Mouse (Mus musculus) spleen, postnatal 4 days (tissue): ENCODE measurements at regions not wholly inside any gene's neighbourhood (a gene's known extent, or its start where the extent isn't known, plus 50 kb on each side); places are given as distances from the start of the nearest gene placed in this dataset.

ENCODE experiments used
- DNase-seq, 2 experiments: peaks; one replicate each; pipeline ENCODE4 v3.0.0; 2022; ENCODE audit warnings: low spot score in 2 of 2

DNA sequence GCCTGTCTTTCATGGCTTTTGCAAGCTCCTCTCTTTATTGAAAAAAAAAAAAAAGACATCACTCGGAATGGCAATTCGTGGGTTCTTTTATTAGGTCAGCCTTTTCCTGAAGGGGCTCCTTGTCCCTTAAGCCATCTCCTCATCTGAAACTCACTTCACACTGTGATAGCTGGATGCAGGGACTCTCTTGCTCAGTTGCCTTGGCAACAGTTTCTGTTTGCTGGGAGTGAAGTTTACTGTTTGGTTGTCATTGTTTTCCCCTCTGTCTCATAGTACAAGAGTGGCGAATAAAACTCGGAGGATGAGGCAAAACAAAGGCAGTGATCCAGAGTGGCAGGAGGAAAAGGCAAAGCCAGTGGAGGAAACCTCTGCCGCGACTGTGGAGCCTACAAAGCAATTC, 194.6 kb downstream of the Brinp2 start:
- DNase-seq, result no peak

DNA sequence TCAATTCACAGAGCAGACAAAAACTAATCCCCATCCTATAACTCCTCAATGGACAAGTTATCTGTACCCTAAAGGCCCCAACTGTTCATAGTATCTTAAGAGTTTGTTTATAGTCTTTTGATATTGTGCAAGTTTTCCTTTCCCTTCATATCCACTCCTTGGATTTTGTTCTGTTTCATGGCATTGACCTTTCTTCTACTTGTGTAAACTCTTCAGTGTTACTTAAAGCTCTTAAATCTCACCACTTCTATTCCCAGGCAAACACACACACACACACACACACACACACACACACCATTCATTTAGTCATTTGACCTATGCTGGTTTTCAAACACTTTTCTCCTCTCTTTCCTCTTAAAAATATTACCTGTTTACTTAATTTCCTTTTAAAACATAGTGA, 192.7 kb downstream of the Brinp2 start:
- no peak for DNase-seq

DNA sequence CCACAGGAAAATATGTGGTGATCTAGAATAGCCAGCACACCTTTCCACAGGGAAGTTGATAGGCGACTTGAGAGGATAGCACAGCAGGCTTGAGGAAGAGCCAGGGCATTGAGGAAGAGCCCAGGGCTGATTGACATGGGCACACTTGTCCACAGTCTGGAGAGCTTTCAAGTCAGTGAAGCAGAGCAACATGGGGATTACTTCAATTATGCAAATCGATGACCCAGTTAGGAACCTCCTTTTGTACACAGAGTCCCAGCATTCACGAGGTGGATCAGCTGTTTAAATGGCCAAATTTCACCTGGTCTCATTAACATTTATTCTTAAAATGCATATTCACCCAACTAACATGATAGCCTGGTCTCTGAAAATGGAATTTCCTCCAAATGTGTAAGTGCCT, 186.1 kb downstream of the Brinp2 start:
- no peak for DNase-seq

DNA sequence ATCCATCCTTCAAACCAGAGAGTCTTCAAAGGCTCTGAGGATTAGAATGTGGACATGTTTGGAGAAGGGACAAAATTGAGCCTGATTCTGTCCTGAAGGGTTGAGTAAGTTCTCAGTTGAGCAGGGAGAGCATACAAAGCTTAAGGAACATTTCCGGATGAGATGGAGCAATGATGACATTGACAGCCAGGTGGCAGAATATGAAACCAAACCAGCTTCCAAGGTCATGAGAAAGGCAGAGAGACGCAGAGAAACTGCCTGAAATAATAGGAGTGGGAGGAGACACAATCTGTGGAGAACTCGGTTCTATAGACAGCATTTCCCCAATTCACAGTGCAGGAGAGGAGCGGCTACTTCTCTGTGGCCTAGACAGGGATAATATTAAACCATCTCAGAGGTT, 176.0 kb downstream of the Brinp2 start:
- no peak for DNase-seq

DNA sequence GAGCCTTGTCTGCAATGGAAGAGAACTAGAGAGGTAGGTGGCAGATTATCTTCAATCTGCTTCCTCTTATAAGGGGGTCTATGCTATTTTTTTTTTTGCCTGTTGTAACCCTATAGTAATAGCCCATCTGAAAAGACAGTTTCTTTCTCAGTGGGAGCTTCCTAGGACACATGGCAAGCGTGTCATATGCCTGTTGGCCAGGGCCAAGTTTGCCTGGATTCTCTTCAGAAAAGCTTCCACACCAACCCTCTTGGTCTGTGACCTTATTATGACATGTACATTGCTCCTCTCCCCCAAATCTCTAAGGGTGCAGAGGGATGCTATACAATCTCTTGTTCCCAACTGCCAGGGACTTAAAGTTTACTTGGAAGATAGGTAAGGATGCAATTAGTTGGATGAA, 174.8 kb downstream of the Brinp2 start:
- no peak for DNase-seq

DNA sequence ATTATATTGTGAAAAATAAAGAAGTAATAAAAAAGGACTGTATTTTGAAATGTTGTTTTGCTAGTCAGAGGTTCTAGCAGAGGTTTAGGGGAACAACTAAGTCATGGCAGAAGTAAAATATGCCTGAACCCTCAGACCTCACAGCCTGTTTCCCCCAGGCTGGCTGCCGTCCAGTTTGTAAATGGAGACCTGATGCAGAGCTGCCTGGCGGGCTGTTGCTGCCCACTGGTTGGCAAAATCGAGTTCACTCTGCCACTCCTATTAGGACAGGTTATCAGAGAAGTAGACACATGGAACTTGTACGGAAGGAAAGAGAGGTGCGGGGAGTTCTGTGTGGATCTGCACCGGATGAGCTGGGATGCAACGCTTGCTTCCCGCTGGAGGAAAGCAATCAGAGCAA, 168.5 kb downstream of the Brinp2 start:
- no peak for DNase-seq

DNA sequence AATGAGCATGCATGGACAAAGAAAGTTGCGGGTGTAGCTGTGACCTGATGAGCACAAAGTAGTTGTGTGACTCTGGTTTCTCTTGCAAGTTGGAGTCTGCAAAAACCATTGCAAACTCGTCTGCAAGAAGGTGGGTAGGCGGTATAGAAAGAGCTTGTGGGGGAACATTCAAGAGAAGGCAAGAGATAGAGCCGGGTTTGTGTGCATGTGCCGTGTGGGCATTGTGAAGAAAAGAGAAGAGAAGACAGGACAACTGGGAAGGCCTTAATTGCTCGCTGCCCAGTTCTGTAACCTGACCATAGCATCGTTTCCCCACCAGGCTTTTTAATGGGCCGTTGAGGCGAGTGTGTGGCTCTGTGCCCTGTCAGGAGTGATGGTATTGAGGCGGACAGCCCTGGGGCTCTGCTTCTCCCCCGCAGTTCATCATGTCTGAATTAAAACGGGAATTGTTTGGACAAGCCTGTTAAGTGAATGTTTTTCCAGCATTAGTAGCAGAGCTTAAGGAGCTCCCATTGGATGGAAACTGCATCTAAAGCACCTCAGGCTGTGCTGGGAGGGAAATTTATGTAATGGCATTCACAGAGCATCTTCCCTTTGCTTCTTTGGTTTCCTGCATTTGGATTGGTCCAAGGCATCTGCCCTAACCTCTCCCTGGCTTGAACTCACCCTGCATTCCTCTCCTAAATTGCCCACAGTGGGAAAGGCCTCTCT, 163.1 kb downstream of the Brinp2 start:
- DNase-seq, result no peak

DNA sequence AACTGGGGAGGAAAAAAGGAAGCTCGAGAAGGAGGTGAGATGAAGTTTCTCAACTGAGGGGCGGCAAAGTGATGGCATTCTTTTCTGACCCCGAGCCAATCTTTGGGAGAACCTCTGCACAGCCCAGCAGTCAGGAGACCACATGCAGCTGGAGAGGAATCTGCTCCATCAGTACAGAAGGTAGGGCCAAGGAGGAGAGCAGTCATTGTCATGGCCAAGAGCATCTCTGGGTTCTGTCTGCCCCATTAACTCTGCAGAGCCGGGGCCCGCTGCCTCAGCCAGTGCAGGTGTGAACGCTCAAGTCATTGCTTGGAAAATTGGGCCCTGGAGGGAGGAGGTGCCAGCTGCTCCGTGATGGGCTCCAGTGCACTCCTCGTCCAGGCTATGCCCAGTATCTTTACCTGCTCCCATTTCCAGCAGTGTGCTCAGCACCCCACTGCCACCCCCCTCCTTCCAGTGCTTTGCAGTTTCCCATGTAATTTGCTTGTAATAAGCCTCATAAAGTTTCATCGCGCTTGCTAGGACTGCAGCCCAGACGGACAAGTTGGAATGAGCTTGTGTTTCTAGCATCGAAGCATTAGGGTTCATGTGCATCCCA, 162.1 kb downstream of the Brinp2 start:
- no peak for DNase-seq
